Mouse (Mus musculus) CD8-positive naive resting alpha-beta T cell, adult 2 months (primary cell): Measurements from ENCODE around the gene Glud1.

Source experiments
- DNase-seq, 2 experiments: peaks; one replicate each; pipeline ENCODE4 v3.0.0; 2022; ENCODE audit warnings: low read depth in 2 of 2, low spot score in 2 of 2

Glud1 gene

DNA sequence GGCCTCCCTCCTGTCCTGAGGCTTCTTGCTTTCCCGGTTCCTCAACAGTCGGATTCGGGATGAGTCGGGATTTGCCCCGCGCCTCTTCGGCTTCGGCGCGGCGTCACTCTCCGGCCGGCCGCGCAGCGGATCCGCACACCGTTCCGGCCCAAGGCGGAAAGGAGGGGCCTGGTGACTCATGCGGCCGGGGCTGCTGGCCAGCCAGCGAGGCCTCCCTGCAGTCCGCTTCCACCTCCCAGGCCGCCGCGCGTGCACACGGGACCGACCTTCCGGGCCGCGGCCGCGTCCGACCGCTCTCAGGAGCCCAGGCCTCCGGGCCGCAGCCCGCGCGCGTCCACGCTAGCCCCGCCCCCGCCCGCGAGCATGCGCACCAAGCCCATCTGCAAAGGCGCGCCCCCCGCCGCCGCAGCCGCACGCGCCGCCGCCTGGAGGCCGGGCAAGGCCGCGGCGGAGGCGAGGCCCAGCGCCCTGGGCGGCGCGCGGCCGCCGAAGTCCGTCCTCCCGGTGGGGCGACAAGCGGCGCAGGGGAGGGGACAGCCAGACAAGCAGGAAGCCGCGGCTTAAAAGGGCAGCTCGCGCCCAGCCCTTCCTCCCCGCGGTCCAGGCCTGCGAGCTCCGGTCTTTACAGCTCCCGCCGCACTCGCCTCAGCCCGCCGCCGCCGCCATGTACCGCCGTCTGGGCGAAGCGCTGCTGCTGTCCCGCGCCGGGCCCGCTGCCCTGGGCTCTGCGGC, at the start of gene Glud1, which contains the start of gene Shld2:
TSS of gene Glud1 (plus strand) at position 494 of the 732 bp plus-strand sequence.
TSS of gene Shld2 (minus strand) at position 260 of the 732 bp plus-strand sequence.
- peak; percentile 80 to 82 for DNase-seq

DNA sequence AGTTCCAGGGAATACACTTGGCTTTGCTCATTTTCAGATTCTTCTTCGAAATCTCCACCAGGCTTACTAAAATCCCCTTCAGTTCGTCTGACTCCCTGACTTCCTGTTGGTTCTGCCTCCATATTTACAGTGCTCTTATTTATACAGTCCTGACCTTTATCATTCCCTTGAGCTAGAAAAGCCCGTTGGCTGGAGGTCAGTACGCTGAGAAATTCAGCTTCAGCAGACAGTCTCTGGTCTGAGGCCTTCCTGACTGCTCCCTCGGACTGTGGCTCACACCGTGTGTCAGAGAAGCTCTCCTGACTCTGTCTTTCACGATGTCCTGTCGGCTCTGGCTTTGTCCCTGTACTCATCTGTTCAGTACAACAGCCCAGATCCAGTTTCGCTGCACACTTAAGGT, 42.5 kb upstream of the Glud1 start:
- DNase-seq = no peak

DNA sequence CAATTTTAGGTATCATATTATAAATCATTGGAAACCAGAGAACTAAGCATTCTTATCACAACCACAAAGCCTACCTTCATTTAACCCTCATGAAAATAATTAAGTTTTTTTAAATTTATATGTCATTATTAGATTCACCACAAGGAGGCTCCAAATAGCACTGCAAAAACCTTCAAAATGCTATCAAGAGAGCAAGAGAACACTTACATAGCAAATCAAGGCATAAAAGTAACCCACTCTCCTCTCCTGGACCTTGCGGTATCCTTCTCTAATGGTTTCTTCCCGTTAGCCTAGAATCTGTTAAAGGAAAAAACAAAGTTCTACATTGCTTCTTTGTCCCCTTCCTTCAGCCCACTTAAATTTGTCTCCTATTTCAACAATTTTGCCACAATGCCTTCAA, 37.2 kb upstream of the Glud1 start:
- peak in 1 of 2 experiments; percentile 2 for DNase-seq

DNA sequence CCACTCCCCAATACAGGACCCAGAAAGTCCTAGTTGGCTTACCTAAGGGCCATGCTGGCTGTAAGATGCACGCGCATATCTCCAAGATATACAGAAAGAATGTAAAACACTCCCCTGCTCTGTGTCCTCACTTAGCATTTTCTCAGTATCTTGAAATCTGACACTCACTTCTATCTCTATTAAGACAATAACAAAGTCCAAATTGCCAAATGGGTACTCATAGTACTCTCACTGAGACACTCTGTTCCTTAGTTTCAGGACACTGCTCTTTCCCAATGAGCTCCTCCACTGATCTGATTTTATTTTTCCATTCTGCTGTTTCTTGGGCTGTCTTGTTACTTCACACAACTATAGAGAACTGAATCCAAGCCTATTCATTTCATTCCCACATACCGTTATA, 36.4 kb upstream of the Glud1 start:
- DNase-seq = no peak

DNA sequence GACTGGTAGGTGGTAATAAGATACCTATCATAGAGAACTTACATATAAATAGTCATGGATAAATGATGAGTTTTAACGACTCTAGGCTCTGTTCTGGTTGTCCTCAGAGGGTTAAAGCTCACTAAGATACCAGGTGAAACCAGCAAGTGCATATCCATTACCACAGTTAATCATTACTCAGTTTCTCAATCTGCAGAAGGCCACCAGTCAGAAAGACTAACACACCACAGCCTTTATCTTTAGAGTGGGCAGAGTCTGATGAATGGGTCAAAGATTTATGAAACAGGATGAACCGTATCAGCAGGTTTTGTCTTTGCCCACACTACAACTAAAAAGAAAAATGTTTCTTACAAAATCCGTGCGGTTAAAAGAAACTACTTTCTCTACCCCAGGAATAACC, 35.3 kb upstream of the Glud1 start:
- no peak for DNase-seq

DNA sequence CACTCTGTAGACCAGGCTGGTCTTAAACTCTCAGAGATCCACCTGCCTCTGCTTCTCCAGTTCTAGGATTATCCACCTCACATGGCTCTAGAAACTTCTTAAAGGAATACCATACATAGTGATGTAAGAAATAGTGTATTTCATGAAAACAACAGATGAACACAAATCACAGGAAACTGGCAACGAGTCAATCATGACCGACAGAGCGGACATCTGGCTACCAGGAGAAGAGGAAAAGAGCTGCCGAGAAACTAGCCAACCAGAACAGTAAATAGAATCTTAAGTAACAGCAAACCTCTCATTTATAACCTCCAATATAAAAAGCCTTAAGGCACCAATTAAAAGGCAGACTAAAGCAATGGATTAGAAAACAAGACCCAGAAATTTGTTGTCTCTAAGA, 30.8 kb upstream of the Glud1 start:
- DNase-seq = no peak

DNA sequence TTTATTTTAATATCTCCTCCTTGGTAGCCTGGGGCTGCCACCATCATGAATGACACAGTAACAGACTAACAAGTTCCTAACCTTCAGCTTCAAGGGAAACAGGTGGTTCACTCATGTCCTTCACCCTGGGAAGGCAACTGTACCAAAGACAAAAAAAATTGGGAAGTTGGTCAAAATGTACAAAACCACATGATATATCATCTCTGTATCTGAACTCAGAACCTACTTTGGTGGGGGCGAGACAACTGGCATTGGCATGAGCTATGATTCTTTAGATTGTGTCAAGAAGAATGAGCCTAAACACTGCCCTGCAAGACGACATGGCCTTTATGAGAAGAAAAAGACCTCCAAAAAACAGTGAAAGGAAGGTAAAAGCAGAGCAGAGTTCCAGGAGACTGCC, 29.7 kb upstream of the Glud1 start:
- no peak for DNase-seq

DNA sequence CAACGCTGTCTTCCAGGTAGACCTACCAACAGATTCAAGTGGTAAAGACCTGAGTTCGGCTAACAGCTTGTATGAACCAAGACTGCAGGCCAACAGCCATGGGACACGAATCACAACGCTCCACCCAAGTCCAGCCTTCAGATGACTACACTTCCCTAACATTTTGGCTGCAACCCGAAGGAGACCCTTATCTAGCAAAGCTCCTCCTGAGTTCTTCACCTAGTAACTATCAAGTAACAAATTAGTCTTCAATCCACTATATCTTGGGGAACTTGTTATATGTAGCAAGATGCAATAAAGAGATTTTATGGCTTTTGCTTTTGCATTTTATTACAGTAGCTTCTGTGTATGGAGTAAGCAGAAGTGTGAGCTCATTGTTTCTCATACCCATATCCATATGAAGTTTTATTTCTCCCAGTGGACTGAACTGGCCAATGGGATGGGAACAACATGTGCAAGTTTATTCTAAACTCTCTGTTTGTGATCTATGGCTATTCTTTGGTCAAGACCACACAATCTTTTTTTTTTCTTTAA, 28.7 kb upstream of the Glud1 start:
- no peak for DNase-seq

DNA sequence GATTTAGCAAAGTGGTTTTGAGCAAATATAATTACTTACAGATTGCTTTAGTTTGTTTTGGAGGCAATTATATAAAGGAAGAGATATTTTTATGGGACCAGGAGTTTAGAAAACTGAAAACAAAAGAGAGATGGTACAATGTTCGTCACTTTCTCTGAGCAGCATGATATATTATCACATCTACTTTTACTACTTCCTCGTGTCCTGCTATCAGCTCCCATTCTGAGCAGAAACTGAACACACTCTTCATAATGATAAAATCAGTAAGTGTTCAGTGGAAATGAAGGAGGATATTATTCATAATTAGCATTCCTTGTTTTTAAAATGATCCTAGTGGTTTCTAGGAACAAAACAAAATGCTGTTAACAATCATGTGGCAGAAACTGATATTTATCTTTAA, 22.1 kb upstream of the Glud1 start:
- no peak for DNase-seq

DNA sequence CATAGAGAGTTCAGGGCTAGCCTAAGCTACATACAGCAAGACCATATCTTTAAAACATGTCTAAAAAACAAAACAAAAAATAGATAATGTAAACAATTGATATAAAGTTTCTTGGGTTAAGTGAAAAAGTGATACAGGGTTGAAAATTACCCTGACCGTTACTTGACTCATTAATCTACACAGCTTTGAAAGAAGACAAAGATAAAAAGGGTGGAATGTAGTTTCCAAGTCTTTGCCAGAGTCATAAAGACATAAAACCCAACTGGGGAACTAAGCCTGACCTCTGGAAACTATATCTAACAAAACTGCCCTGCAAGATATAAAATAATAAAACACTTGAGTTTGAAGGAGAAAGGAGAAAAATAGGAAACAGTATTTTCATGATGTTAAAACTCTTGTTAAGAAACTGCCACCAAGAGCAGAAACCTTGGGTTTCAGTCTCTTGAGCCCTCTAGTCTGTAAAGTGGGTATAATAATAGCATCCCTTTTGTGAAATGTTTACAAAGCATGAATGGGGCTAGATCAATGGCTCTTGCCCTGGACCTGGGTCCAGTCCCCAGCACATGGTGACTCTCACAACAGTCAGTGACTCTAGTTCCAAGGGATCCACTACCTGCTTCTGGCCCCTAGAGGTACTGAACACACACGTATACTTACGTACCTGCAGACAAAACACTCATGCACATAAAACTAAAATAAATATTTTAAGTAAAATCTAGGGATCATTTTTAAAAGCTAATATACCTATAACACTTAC, 21.1 kb upstream of the Glud1 start:
- no peak for DNase-seq

DNA sequence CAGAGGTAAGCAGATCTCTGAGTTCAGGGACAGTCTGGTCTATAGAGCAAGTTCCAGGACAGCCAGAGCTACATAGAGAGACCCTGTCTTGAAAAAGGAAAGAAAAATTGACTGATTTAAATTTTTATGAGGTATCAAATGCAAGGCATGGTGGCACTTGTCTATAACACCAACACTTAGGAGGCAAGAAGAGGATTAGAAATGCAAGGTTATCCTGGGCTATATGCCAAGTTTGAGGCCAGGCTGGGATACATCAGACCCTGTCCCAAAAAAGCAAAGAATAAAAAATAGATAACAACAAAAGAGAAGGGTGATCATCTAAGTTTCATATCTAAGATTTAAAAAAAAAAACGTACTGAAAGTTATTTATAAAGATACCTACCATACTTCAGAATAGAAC, 20.3 kb upstream of the Glud1 start:
- DNase-seq = no peak

DNA sequence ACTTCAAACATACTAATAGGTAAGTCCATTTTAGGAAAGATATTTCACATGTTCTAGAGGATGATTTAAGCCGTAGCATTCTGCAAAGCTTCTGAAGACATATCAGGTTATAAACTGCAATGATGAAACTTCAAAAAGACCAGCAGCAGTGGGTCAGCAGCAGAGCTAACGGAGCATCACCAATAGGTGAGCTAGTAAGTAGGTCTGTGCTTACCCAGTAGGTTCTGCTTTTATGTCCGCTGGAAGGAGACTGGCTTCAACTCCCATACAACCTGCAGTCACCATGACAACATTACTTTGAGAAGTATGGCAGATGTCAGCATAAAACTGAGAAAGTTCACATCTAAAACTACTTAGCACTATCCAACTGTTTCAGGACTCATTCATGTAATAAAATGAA, 16.9 kb upstream of the Glud1 start:
- no peak for DNase-seq

DNA sequence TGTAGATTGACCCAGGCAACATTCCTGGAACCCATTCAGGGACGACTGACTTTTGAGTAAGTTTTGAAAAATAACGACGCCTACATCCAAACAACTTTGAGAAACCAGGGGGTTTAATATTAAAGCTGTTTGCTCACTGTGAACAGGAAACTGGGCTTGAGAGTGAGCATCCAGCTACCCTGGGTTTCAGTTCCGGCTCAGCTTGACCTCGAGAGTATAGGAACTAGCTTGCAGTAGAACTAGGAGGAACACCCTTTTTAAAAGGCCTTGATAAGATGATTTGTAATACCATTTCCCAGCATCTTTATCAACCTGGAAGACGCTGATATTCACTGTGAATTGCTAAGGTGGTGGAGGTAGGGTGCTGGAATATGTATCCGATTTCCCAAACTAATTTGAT, 14.2 kb upstream of the Glud1 start:
- DNase-seq = no peak

DNA sequence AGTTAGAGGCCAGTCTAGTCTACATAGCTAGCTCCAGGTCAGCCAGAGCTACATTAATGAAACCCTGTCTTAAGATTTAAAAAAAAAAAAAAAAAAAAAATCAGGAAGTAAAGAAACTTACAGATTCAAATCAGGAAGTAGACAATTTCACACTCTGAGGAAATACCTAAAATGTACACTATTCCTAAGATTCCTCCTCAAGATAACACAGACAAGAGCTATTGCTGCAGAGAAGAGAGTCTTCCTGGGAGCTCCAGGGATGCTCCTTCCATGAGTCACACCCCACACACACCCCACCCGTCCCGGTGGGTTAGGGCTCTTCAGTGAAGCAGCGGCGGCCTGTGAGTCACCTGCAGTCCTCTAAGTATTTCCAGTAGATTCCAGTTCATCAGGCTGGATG, 13.5 kb upstream of the Glud1 start:
- no peak for DNase-seq

DNA sequence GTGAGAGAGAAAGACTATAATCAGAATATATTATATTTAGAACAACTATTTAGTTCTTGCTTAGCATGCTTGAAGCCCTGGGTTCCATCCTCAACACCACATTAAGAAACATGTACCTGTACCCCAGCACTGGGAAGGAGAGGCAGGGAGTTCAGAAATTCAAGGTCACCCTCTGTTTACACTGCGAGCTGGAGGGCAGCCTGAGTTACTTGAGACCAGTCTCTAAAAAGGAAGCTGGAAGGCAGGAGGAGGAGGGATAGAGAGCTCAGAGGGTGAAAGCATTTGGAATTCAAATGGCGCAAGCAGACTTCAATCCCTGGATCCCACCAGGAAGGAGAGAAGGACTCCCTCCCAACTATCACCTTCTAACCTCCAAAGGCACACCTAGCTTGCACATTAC, 12.9 kb upstream of the Glud1 start:
- no peak for DNase-seq

DNA sequence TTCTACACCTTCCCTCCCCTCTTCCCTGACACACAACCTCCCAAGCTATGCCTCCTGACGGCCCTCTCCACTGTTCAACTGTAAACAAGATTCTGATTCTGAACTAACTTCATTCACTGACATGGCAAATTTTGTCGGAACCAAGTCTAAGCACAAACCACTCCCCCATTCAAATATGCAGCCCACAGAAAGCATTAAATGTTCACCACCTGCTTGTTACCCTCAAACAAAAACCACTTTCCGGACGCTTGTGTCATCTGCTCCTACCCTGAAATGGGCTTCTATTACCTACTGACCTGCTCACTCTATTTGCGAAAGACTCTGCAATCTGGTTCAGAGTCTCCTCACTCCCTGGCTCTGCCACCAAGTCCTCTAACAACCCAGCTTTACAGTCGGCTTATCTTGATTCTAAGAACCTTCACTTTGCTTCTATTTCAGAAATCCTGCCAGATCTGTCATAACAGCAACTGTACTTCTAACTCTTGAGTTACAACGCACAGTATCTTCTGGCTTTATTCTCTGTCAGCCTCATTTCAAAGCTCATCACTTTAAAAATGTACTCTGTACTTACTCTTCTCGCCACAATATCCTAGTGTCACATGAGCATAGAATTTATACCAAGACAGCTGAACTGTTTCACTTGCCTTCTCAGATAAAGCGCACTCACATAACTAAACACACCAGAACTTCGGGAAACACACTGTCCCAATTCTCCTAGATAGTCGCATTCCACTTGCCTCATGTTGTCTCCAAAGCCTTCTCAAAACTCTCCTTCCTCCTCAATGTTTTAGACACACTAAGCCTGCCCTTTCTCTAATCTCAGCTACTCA, 11.4 kb upstream of the Glud1 start:
- DNase-seq = no peak

DNA sequence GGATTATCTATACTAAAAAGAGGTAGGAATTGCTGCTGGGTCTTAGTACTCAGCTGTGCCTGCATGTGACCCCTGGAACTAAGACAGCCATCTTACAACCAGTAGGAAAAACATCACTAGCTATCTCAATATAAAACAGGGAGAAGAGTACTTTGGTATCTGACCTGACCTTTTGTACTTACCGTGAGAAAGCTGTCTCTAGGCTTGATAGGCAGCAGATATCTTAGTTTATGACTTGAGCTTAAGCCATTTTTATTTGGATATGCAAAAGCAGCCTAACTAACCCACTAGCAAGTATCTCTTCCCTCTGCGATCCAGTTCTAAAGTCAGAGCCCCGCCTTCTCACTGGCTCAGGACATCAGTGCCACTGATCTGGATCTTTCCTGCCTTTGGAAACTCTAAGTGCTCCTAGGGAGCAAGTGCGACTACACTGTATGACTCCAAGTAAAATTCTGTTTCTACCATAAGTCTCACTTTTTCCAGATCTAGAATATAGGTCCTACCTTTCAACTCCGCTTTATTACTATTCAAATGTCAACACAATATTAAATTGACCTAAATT, 7.8 kb upstream of the Glud1 start:
- DNase-seq = no peak

DNA sequence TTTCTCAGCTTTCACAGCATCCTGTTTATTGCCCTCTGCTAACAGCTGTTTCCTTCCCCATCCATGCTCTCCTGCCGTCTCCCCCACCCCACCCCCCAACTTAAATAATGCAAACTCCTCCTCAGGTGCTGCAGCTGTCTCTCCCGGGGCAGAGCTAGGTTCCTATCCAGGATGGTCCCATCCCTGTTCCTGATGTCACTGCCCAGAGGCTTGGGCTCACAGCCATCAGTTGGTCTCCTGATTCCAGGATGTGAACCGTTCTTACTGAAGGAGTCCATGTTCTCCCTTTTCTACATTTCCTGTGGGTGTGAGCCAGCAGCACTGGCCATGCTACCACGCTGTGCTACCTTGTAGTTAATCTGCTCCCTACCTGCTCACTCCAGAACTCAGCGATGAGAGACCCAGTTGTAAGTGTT, 7.3 kb upstream of the Glud1 start:
- DNase-seq = no peak

DNA sequence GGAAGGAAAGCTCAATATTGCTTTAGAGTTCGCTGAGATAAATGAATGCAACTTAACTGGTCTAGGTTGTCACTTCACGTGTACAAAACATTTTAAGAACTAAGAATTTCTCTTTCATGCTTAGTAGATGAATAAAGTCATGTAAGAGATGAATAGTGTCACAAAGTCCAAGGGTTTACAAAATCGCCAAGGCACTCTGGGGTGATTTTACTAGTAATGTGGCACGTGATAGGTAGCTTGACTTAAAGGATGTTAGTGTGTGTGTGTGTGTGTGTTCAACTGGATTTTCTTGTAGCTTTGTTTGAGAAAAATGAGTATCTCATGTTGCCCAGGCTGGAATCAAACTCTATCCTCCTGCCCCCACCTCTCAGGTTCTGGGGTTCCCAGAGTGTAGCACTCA, 1.3 kb upstream of the Glud1 start:
- no peak for DNase-seq

DNA sequence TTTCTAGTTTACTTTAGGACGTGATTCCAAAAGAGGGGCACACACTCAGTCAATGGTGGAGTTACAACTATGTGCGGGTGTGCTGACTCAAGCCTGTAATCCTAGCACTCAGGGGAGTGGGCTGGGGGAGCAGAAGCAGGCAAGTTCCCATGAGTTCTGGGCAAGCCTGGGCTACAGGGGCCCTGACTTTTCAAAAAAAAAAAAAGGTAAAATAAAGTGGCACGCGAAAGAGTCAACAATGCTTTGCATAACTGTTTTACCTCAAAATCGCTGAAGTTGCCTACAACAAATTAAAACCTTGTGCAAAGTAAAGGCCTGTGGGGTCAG, 657 bp upstream of the Glud1 start:
- DNase-seq = no peak

DNA sequence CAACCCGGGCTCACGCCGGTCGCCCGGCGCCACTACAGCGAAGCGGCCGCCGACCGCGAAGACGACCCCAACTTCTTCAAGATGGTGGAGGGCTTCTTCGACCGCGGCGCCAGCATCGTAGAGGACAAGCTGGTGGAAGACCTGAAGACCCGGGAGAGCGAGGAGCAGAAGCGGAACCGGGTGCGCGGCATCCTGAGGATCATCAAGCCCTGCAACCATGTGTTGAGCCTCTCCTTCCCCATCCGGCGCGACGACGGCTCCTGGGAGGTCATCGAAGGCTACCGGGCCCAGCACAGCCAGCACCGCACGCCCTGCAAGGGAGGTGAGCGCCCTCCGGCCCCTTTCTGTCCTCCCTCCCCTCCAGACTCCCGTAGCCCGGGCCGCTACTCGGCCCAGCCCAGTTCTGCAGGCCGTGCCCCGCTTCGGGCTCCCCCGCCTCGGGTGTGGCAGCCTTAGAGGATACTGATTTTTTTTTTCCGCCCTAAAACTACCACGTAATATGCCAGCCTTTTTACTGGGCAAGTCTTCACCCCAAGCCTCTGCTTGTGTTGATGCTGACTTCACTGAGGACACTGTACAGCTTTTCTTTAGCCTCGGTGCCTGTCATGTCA, 599 bp downstream of the Glud1 start:
- DNase-seq = peak; percentile 38 to 43
